Mouse (Mus musculus): ENCODE data around the gene Tnxb. TPM values are rescaled to one million over a fixed set of nuclear protein-coding genes. Genes with fewer than 3 reads are reported as not detected.
"Not testable (repeated sequence)": the region's sequence is repeated elsewhere in the genome, so short reads cannot be mapped to it uniquely, and the experiment has no call there.

Tnxb gene
- polyA plus RNA-seq, 1 experiment from 2014 or later, result 0.04 TPM

DNA sequence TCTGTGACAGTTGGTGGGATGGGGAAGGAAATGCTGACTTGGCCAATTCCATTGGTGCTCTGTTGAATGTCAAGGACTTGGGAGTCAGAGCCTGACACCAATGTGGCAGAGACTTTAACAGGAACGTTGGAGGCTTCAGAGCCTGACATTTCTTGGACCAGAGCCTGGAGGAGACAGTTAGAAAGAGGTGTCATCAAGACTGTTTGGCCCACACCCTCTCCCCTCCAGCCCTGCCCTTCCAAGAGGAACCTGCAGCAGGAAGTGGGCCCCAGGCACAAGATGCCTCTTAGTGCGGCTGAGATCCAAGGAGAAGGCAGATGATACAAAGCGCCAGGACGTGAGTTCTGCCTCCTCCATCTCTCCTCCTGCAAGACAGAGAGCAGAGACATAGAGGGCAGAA, 69.9 kb downstream of the Tnxb start:
- no peak for DNase-seq (ENCODE audit: low spot score)
- Histone ChIP-seq H3K27me3 (replicated peaks; ENCODE audit: control insufficient read depth, insufficient read depth, low read length) (no peaks in the 10 kb centered on the region), H3K4me1 (ENCODE audit: control insufficient read depth, insufficient read depth, low read length) (no peaks in the 10 kb centered on the region), H3K27ac (ENCODE audit: low read depth, low read length) (no peak overlapping the region), H3K36me3 (ENCODE audit: control insufficient read depth, insufficient read depth, low read length) (no peaks in the 10 kb centered on the region), H3K4me2 (ENCODE audit: low read length) (no peak overlapping the region), H3K4me3 (ENCODE audit: low read depth, low read length) (no peak overlapping the region), H3K9me3 (replicated peaks; ENCODE audit: control insufficient read depth, low read length) (no peaks in the 10 kb centered on the region), H3K9ac (ENCODE audit: low read length) (no peak overlapping the region)
- no peak for ATAC-seq
- WGBS, result 81% methylated on average over 4 of the region's 4 CpGs

DNA sequence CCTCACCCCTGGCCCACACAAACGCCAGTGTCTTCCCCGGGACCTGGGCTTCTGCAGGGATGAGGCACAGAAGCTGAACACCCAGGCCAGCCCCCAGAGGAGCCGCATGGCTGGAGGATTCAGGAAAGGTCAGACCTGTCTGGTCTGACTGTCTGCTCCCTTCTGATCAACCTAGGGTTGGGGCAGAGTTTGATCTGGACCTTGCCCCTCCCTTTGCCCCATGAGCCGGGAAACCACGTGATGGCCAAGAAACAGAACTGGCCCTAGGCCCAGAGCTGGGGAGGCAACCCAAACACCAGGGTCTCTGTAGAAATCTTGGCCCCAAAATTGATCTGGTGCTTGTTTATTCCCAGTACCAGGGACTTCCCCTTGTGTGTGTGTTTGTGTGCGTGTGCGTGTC, 73.4 kb downstream of the Tnxb start, which contains the start of gene C4b:
Gene C4b (minus strand): TSS at position 164 of the 400 bp plus-strand sequence.
- no peak within 1 kb of the TSS for H3K9ac ChIP-seq (ENCODE audit: low read length)
- H3K27ac ChIP-seq (ENCODE audit: low read depth, low read length), result no peak within 1 kb of the TSS
- 90% methylated on average over 7 of the region's 7 CpGs for WGBS
- ATAC-seq, result no peak
- no peak for DNase-seq (ENCODE audit: low spot score)
- H3K4me2 ChIP-seq (ENCODE audit: low read length), result no peak within 1 kb of the TSS
- no peaks in the 10 kb centered on the region for H3K9me3 ChIP-seq (replicated peaks; ENCODE audit: control insufficient read depth, low read length)
- H3K27me3 ChIP-seq (replicated peaks; ENCODE audit: control insufficient read depth, insufficient read depth, low read length), result no peaks in the 10 kb centered on the region
- no peak within 1 kb of the TSS for H3K4me3 ChIP-seq (ENCODE audit: low read depth, low read length)
- H3K4me1 ChIP-seq (ENCODE audit: control insufficient read depth, insufficient read depth, low read length), result no peaks in the 10 kb centered on the region
- H3K36me3 ChIP-seq (ENCODE audit: control insufficient read depth, insufficient read depth, low read length), result no peaks in the 10 kb centered on the region

DNA sequence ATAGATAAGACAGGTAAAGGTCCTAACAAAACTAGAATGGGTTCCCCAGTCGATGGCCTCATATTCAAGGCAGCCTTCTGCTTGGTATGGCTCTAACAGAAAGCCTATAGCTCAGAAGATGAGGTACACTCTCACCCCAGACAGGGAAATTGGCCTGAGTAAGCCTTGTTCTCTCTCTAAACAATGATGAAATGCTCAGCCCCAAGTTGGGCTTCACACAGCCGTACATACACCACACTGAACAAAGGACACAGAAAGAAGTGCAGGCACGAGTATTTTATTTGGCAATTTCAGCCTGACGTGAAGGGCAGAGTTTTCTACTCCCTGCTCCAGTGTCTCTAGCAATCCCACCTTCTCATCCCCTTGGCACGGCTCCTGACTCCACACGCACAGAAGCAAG, 73.9 kb downstream of the Tnxb start:
- Histone ChIP-seq H3K36me3 (ENCODE audit: control insufficient read depth, insufficient read depth, low read length) (no peaks in the 10 kb centered on the region), H3K9ac (ENCODE audit: low read length) (no peak overlapping the region), H3K27ac (ENCODE audit: low read depth, low read length) (no peak overlapping the region), H3K4me2 (ENCODE audit: low read length) (no peak overlapping the region), H3K4me3 (ENCODE audit: low read depth, low read length) (no peak overlapping the region), H3K27me3 (replicated peaks; ENCODE audit: control insufficient read depth, insufficient read depth, low read length) (no peaks in the 10 kb centered on the region), H3K9me3 (replicated peaks; ENCODE audit: control insufficient read depth, low read length) (0 out of 2 replicates have a peak, but pooled peaks cover 2% of the 10 kb centered on the region), H3K4me1 (ENCODE audit: control insufficient read depth, insufficient read depth, low read length) (no peaks in the 10 kb centered on the region)
- DNase-seq (ENCODE audit: low spot score) (no peak), ATAC-seq (no peak)
- WGBS, result 81% methylated on average over 6 of the region's 6 CpGs

DNA sequence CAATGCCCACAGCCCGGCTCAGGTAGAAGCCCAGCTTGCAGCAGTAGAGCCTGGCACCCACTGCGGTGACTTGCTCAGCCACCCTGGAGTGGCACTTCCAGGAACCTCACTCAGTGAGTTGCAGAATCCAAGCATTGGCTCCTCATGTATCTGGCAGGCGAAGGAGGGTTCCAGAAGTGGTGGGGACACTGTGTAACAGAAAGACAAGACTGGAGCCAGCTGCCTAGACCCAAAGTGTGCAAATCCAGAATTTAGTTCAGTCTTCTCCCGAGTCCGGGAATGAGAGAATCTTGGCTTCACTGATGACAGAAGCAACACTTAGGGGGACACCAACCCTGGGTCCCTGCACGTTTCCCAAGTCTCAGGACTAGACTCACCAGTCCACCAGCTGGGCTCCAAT, 74.3 kb downstream of the Tnxb start:
- ATAC-seq; H3K9ac ChIP-seq (ENCODE audit: low read length): not testable (repeated sequence)
- 87% methylated on average over 6 of the region's 6 CpGs for WGBS

DNA sequence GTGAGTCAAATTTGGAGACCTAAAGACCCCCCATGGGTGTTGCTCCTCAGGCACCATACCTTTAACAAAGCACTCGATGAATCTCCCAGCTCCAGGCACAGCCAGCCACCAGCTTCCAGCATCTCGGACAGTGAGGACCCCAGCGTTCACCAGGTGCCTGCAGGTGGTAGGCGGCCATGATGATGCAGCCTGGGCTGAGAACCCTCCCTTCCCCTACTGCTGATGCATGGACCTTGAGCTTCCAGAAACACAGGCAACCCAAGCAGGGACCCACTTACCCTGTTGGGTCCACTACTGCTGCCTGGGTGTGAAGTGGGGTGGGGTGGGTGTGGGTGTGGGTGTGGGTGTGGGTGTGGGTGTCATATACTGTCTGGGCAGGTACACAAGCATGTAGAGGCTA, 74.8 kb downstream of the Tnxb start:
- H3K9ac ChIP-seq (ENCODE audit: low read length); H3K27me3 ChIP-seq (replicated peaks; ENCODE audit: control insufficient read depth, insufficient read depth, low read length); H3K27ac ChIP-seq (ENCODE audit: low read depth, low read length); DNase-seq (ENCODE audit: low spot score); H3K4me2 ChIP-seq (ENCODE audit: low read length); H3K36me3 ChIP-seq (ENCODE audit: control insufficient read depth, insufficient read depth, low read length); H3K4me3 ChIP-seq (ENCODE audit: low read depth, low read length); H3K4me1 ChIP-seq (ENCODE audit: control insufficient read depth, insufficient read depth, low read length); ATAC-seq; H3K9me3 ChIP-seq (replicated peaks; ENCODE audit: control insufficient read depth, low read length): not testable (repeated sequence)
- WGBS, result 87% methylated on average over 4 of the region's 4 CpGs

More for the DNA sequence above, 74.3 kb downstream of the Tnxb start:
- not testable (repeated sequence) for H3K9me3 ChIP-seq (replicated peaks; ENCODE audit: control insufficient read depth, low read length); H3K36me3 ChIP-seq (ENCODE audit: control insufficient read depth, insufficient read depth, low read length); DNase-seq (ENCODE audit: low spot score); H3K4me2 ChIP-seq (ENCODE audit: low read length); H3K4me3 ChIP-seq (ENCODE audit: low read depth, low read length); H3K27ac ChIP-seq (ENCODE audit: low read depth, low read length); H3K4me1 ChIP-seq (ENCODE audit: control insufficient read depth, insufficient read depth, low read length); H3K27me3 ChIP-seq (replicated peaks; ENCODE audit: control insufficient read depth, insufficient read depth, low read length)

DNA sequence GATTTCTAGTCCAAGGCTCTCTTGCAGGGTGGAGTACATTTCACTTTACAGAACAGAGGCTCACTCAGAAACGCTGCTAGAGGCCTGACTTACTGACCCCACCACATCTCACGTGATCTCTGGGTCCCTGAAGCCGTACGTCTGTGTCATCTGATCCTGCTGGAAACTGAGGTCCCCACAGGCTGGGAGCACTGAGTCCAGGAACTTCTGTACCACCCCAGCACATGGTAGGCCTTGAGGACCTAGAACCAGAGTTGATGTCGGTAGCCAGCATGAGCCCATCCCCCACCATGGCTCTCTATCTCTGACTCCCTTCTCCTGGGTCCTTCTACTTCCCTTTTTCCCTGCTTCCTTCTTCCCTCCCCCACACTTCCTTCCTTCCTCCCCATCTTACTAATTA, 76.2 kb downstream of the Tnxb start:
- 80% methylated on average over 5 of the region's 5 CpGs for WGBS
- no peak for ATAC-seq
- no peak overlapping the region for H3K9ac ChIP-seq (ENCODE audit: low read length)

DNA sequence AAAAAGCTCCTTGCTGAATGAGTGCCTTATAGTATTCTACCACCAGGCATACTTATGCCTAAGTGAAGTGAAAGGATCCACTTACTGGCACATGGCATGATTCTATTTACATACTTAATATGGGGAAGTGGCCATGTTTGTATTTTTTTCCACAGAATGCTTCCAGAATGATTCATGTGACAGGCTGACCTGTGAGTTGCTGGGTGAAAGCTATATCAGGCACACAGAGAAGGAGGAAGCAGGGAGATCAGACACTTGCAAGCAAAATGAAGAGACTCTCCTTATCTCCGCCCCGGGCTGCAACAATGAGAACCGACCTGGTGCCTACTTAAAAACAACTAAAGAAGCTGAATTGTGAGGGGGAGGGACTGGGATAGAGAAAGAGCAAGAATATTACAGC, 91.1 kb downstream of the Tnxb start:
- Histone ChIP-seq H3K27ac (ENCODE audit: low read depth, low read length) (no peak overlapping the region), H3K4me1 (ENCODE audit: control insufficient read depth, insufficient read depth, low read length) (no peaks in the 10 kb centered on the region), H3K27me3 (replicated peaks; ENCODE audit: control insufficient read depth, insufficient read depth, low read length) (no peaks in the 10 kb centered on the region), H3K9me3 (replicated peaks; ENCODE audit: control insufficient read depth, low read length) (no peaks in the 10 kb centered on the region), H3K36me3 (ENCODE audit: control insufficient read depth, insufficient read depth, low read length) (no peaks in the 10 kb centered on the region), H3K9ac (ENCODE audit: low read length) (no peak overlapping the region), H3K4me3 (ENCODE audit: low read depth, low read length) (no peak overlapping the region), H3K4me2 (ENCODE audit: low read length) (no peak overlapping the region)
- WGBS, result 79% methylated on average over 3 of the region's 3 CpGs
- DNase-seq (ENCODE audit: low spot score), result no peak
- ATAC-seq, result no peak

More for the DNA sequence above, 76.2 kb downstream of the Tnxb start:
- Histone ChIP-seq H3K4me2 (ENCODE audit: low read length) (no peak overlapping the region), H3K4me1 (ENCODE audit: control insufficient read depth, insufficient read depth, low read length) (no peaks in the 10 kb centered on the region), H3K27me3 (replicated peaks; ENCODE audit: control insufficient read depth, insufficient read depth, low read length) (no peaks in the 10 kb centered on the region), H3K27ac (ENCODE audit: low read depth, low read length) (no peak overlapping the region), H3K4me3 (ENCODE audit: low read depth, low read length) (no peak overlapping the region), H3K9me3 (replicated peaks; ENCODE audit: control insufficient read depth, low read length) (0 out of 2 replicates have a peak, but pooled peaks cover 2% of the 10 kb centered on the region), H3K36me3 (ENCODE audit: control insufficient read depth, insufficient read depth, low read length) (no peaks in the 10 kb centered on the region)
- no peak for DNase-seq (ENCODE audit: low spot score)

Other genes starting within 250 kb of the Tnxb start
- not detected in 2 replicates for gene Btnl4, start 193.2 kb upstream of the Tnxb start, polyA plus RNA-seq (2014; fragmentation: Nextera tagmentation; extraction: Ambion mirVana)
- not detected in 2 replicates for gene Btnl6, start 153.2 kb upstream of the Tnxb start, polyA plus RNA-seq (2014; fragmentation: Nextera tagmentation; extraction: Ambion mirVana)
- 4.1 and 6.0 TPM in 2 replicates for gene Notch4, start 106.3 kb upstream of the Tnxb start, polyA plus RNA-seq (2014; fragmentation: Nextera tagmentation; extraction: Ambion mirVana)
- gene Gpsm3, start 80.7 kb upstream of the Tnxb start, polyA plus RNA-seq (2014; fragmentation: Nextera tagmentation; extraction: Ambion mirVana), result 3.7 and 4.5 TPM in 2 replicates
- 6.4 and 9.6 TPM in 2 replicates for gene Pbx2, start 79.3 kb upstream of the Tnxb start, polyA plus RNA-seq (2014; fragmentation: Nextera tagmentation; extraction: Ambion mirVana)
- 1.1 and 1.5 TPM in 2 replicates for gene Ager, start 72.7 kb upstream of the Tnxb start, polyA plus RNA-seq (2014; fragmentation: Nextera tagmentation; extraction: Ambion mirVana)
- gene Rnf5, start 66.8 kb upstream of the Tnxb start, polyA plus RNA-seq (2014; fragmentation: Nextera tagmentation; extraction: Ambion mirVana), result 222 TPM in 2 replicates
- gene Agpat1, start 66.3 kb upstream of the Tnxb start, polyA plus RNA-seq (2014; fragmentation: Nextera tagmentation; extraction: Ambion mirVana), result 88.6 and 106 TPM in 2 replicates
- 7.6 and 8.7 TPM in 2 replicates for gene Egfl8, start 54.6 kb upstream of the Tnxb start, polyA plus RNA-seq (2014; fragmentation: Nextera tagmentation; extraction: Ambion mirVana)
- gene Ppt2, start 42.0 kb upstream of the Tnxb start, polyA plus RNA-seq (2014; fragmentation: Nextera tagmentation; extraction: Ambion mirVana), result 23.8 and 24.6 TPM in 2 replicates
- gene Prrt1, start 41.0 kb upstream of the Tnxb start, polyA plus RNA-seq (2014; fragmentation: Nextera tagmentation; extraction: Ambion mirVana), result 5.0 and 5.5 TPM in 2 replicates
- gene Fkbpl, start 25.8 kb upstream of the Tnxb start, polyA plus RNA-seq (2014; fragmentation: Nextera tagmentation; extraction: Ambion mirVana), result 12.6 and 14.9 TPM in 2 replicates
- 75.0 and 90.9 TPM in 2 replicates for gene Atf6b, start 23.4 kb upstream of the Tnxb start, polyA plus RNA-seq (2014; fragmentation: Nextera tagmentation; extraction: Ambion mirVana)
- not detected in 2 replicates for gene C4b, start 73.3 kb downstream of the Tnxb start, polyA plus RNA-seq (2014; fragmentation: Nextera tagmentation; extraction: Ambion mirVana)
- not detected in 2 replicates for gene Cyp21a1, start 134.0 kb downstream of the Tnxb start, polyA plus RNA-seq (2014; fragmentation: Nextera tagmentation; extraction: Ambion mirVana)
- 31.7 and 33.8 TPM in 2 replicates for gene Stk19, start 166.4 kb downstream of the Tnxb start, polyA plus RNA-seq (2014; fragmentation: Nextera tagmentation; extraction: Ambion mirVana)
- gene Dxo, start 166.5 kb downstream of the Tnxb start, polyA plus RNA-seq (2014; fragmentation: Nextera tagmentation; extraction: Ambion mirVana), result 54.9 and 66.4 TPM in 2 replicates
- gene Skiv2l, start 179.7 kb downstream of the Tnxb start, polyA plus RNA-seq (2014; fragmentation: Nextera tagmentation; extraction: Ambion mirVana), result 36.6 and 46.9 TPM in 2 replicates
- 82.9 and 92.3 TPM in 2 replicates for gene Nelfe, start 179.9 kb downstream of the Tnxb start, polyA plus RNA-seq (2014; fragmentation: Nextera tagmentation; extraction: Ambion mirVana)
- 0.93 and 0.94 TPM in 2 replicates for gene Cfb, start 192.0 kb downstream of the Tnxb start, polyA plus RNA-seq (2014; fragmentation: Nextera tagmentation; extraction: Ambion mirVana)
- 3.5 and 3.8 TPM in 2 replicates for gene Zbtb12, start 208.9 kb downstream of the Tnxb start, polyA plus RNA-seq (2014; fragmentation: Nextera tagmentation; extraction: Ambion mirVana)
- gene Gm20547, start 211.5 kb downstream of the Tnxb start, polyA plus RNA-seq (2014; fragmentation: Nextera tagmentation; extraction: Ambion mirVana), result 0.28 TPM in 1 of 2 replicates, not detected in the other
- gene C2, start 227.7 kb downstream of the Tnxb start, polyA plus RNA-seq (2014; fragmentation: Nextera tagmentation; extraction: Ambion mirVana), result 1.3 and 1.4 TPM in 2 replicates
- 62.5 and 76.9 TPM in 2 replicates for gene Ehmt2, start 227.9 kb downstream of the Tnxb start, polyA plus RNA-seq (2014; fragmentation: Nextera tagmentation; extraction: Ambion mirVana)
- gene Slc44a4, start 243.9 kb downstream of the Tnxb start, polyA plus RNA-seq (2014; fragmentation: Nextera tagmentation; extraction: Ambion mirVana), result not detected in 2 replicates